Mouse (Mus musculus) E14TG2a.4 (cell line): ENCODE measurements at regions not wholly inside any gene's neighbourhood (a gene's known extent, or its start where the extent isn't known, plus 50 kb on each side); places are given as distances from the start of the nearest gene placed in this dataset.

Source experiments
- CTCF ChIP-seq: conservative IDR thresholded peaks from 2 replicates; pipeline ENCODE4 v1.5.1; 2014; ENCODE audit warnings: low read length
- NANOG ChIP-seq: IDR thresholded peaks from 2 replicates; pipeline ENCODE4 v1.6.1; 2014; ENCODE audit warnings: borderline replicate concordance, low read length, mixed read lengths
- POU5F1 ChIP-seq: IDR thresholded peaks from 2 replicates; pipeline ENCODE4 v1.6.1; 2014; ENCODE audit warnings: low read length, borderline replicate concordance

DNA sequence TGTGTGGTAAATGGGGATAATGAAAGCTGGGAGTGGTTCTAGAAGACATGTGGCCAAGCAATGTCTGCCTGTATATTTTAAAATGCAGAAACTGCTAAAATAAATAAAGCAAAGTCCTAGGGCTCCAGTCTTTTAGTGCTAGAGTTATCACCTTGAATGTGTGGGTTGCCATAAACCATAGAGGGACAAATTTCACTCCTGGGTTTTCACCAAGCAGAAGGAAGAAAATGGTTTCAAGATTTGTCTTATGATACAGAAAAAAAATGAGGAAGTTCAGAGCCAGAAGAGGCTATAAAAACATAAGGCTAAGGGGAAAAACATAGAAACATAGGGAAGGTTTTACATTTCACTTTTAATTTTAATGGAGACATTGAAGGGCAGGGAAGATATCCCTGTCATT is 276.1 kb upstream of the 2610001J05Rik start:
- TF ChIP-seq CTCF (no peak), NANOG (no peak), POU5F1 (no peak)
